Mouse (Mus musculus) lung, postnatal 4 days (tissue): ENCODE data around the gene Spx.

Experiments used
- DNase-seq, 2 experiments: peaks; one replicate each; pipeline ENCODE4 v3.0.0; 2021

The Spx gene

DNA sequence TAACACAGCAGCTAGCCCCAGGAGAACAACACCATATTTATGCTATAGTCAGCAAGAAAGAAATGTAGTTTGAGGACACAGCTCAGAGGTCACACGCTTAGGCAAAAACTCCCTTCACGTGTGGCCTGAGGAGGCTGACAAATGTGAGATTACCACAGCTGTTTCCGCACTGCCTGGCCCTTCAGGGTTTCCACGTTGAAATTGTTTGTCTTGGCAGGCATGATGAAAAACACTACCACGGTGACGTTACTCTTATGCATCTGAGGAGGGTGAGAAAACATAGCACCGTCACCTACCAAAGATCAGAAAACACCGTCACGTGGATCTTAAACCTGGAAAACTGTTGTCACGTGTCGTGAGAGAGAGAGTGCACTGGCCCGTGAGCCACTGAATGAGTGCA, 38.1 kb downstream of the Spx start:
- DNase-seq: no peak

DNA sequence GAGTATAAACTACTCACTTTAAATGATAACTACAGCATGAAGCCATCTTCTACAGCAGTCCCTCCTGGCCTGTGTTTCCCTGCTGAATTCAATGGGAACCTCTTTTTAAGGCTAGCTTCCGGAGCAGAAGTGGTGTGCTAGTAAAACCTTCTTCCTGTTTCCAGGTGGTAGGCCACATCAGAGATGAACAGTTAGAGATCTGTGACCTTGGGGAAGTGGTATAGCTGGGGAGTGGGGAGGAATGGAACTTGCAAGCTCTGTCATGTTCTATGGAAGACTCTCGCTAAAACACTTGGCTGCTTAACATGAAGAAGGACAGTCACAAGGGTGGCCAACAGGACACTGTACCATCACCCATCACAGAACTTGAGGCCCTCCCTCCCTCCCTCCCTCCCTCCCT, 40.1 kb downstream of the Spx start:
- DNase-seq: no peak

DNA sequence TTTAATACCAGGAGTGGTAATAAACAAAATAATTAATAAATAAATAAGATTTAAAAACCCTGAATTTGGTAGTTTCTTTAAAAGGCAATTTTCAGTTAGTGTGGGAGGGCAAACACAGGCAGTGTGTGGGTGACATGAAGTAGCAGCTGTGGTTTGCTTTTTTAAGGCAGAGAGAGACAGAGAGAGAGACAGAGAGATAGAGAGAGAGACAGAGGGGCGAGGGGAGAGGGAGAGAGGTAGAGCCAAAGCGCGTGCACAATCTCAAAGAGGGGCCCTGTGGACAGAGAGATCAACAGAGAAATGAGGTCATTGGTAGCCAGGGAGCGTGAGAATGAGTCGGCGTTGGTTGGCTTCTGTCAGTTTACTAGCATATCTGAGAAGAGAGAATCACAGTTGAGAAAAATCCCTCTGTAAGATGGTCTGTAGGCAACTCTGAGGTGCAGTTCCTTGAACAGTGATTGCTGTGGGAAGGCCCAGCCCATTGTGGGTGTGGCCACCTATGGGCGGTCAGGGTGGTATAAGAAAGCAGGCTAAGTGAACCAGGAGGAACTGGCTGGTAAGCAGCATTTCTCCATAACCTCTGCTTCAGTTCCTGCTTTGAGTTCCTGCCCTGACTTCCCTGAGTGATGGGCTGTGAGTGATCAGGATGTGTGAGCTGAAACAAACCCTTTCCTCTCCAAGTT, 42.2 kb downstream of the Spx start:
- DNase-seq: no peak

DNA sequence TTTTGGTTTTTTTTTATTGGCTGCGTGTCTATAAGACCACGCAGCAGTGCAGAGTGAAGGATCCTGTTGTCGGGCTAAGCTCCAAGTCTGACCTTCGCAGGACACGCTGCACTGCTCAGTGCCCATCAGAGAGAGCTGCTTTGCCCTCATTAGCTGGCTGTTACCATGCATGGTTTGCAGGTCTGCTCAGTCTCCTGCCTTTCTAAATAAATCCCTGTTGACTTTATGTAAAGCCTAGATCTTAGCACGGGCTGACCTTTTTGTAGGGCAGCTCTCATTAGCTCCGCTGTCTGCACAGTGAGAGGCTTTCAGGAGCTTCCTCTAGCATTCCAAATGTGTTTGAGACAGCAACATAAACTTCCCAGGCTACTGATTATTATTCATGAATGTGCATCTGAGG, 44.8 kb downstream of the Spx start:
- DNase-seq: no peak

DNA sequence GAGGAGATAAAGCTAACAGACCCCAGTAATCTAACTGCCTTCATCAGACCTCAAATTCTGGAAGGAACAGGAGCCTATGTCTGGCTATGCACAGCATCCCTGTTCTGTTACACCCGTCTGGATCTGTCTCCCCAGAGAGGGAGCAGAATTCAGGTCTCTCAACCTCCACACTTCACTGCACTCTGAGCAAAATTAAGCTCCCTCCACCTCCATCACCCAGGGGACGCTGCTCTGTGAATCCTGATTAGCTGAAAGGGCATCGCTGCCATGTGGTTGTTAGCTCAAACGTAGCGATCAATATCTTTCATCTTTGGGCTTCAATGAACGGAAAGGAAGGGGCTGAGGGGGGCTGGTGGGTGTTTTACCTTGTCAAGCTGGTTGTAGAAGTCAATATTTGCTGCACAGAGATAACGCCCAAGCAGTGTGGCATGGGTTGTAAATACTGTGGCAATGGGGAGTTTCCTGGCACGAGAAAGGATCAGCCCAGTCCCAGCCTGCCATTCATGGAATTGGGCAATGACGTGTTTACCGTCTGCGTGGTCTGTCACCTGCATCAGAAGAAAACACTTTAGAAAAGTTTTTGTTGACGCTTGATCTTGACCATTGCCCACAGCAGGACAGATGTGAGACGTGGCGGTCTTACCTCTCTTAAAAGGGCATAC, 45.9 kb downstream of the Spx start:
- no peak for DNase-seq

DNA sequence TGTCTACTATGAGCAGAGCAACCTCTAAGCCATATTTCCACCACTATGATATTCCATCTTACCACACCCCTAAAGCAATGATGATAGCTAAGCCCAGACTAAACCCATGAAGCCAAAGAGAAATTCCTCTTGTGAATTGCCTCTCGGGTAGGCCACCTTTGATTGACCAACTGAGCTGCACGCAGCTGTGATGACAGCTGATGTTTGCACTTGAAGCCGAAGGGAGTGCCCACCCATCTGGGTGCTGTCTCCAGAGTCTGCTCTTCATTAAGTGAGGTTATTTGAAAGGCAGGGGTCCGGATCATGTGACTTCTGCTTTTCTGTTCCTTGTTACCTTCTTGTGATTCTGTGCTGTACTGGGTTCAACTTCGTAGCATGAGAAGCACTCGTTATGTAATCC, 49.0 kb downstream of the Spx start:
- DNase-seq: no peak
